Mouse (Mus musculus) thymus, postnatal 36 days (tissue): ENCODE data around the gene Lingo2.

Experiments used
- DNase-seq, 2 experiments: peaks; one replicate each; pipeline ENCODE4 v3.0.0; 2022; ENCODE audit warnings: mixed read lengths in 2 of 2

Gene Lingo2

DNA sequence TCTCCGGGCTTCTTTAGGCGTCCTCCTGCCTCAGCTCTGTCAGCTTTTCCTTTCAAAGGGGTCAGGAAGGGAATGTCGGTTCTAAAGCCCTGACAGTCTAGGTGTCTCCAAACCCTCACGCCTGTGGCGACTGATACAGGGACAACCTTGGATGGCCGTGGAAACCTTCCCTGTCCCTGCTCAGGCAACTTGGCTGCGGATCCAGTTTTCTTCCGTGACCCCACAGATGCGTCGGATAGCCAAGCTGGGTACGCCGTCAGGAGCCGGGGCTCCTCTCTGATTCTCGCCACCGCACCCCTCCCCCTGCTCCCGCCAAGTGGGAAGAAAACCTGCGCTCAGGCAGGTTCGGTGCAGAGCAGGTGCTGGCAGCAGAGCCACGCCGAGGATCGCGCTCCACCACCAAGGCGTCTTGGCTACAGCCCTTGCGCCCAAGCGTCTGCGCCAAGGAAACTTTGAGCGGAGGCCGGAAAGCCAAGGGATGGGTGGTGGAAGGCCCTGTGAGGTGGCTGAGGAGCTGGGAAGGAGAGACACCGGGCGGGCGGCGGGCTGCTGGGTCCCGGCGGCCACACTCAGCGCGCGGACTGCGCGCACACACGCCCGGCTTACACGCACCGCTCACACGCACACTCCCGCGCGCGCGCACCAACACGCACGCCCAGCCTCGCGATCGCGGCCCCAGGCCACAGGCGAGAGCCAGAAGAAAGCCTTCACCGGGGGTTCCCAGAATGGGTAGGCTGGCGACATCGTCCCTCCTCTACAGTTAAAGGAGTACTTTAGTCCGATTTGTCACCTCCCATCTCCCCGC is at the start of gene Lingo2:
Gene Lingo2, minus strand, starts transcription at position 598 of the 805 bp plus-strand sequence.
- DNase-seq: no peak

DNA sequence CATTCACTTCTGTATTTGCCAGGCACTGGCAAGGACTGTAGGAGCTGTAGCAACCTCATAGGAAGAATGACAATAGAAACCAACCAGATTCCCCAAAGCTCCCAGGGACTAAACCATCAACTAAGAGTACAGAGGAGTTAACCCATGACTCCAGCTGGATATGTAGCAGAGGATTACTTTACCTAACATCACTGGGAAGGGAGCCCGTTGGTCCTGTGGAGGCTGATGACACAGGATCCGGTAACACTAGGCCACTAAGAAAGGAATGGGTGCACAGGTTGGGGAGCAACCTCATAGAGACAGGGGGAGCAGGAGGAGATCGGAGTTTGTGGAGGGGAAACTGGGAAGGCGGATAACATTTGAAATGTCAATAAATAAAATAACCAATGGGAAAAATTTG is 21.8 kb upstream of the Lingo2 start:
- DNase-seq: no peak

DNA sequence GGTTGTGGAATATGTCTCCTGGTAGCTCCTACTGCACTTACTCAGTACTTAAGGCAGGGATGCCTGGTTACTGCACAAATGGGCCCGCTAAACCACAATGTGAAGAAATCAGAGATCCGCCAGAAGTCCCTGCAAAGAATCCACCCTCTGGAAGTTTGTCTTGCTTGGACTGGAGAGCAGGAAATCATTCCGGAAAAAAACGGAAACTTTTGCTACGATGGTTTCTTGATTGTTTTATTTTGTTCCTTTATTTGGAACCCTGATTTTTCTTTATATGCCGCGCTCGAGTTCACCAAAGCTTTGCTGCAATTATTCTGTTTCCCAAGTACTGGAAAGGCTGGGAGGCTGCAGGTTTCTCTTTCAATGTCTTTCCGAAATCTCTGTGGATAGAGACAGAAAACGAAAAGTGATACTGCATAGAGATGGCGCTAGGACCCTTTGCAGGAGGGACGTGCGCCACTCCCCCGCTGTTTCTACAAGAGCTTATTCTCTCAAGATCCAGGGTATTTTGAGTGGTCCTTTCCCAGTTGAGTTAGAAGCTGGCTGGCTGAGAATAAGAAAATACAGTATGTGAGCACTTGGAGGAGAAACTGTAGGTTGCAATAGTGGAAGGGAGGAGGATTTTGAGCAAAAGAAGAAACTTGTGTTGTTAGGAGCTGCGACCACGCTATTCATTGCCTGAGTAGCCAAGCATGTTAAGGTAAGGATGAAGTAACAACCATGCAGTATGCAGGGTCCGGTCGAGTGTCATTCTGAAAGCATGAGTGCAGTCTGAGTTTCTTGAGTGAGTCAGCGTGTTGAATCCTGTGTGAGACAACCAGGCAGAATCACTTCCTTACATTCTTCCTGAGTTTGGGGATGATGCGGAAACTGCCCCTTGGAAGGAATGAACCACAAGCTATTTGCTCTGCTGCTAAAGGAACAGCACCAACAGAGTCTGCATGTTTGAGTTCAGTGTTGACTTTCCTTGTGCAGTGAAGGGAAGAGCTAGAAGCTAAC is 1.2 kb upstream of the Lingo2 start:
- no peak for DNase-seq

DNA sequence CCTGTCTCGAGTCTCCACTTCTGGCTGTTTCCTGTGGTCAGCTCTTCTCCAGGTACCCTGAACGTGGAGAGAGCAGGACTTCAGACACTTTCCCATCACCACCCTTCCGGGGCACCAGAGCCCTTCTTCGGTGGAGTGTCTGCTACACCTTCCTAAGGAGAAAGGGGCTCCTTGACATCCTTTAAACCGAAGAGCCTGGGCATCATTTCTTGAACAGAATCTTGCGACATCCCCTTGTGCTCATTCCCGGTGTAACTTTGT is 338 bp upstream of the Lingo2 start:
- DNase-seq: no peak

DNA sequence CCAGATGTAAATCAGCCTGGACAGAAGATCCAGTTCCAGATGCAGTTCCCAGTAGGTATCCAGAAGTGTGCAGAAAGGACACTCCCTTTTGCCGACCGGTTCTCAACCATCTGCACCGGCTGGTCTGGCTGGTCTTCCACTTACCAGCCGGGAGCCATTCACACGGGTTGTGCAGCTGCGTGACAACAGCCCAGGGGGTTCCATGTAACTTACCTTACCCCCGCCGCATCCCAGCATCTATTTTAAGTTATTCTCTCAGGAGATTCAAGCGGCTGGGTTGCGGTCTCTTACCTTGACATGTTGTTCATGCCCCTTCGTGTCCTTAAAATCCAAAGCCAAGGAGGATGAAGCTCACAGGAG is 777 bp downstream of the Lingo2 start:
- DNase-seq: no peak

DNA sequence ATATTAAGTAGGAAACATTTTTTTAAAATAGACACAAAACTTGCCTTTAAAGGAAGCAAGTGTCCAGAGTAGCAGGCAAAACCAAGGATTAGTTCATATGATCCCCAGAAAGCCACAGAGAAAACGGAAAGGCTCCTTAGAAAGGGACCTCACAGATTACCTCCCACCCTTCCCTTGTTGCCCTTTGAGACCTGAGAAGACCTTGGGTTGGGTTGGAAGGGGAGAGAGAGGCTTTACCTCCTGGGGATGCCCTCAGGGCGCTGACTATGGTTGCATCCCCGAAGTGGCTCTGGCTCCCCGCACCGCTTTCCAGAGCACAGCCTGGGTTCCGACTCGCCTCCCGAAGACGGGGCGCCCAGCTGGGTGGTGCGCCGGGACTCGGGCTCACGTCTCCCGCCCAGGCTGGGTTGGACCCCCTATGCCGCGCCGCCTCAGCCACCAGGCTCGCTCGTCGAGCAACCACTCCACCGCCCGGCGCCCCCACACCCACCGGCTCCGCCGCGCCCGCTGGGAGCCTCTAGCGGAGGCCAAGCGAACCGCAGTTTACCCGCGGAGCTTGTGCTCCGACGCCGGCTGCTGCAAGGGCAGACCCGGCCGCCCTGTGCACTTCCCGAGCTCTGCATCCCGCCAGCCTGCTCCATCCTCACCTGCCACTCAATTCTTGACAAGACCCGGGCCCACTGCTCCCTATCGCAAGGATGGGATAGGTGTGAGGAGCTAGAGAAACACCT is 1.4 kb downstream of the Lingo2 start:
- peak in 1 of 2 experiments; percentile 11 for DNase-seq

DNA sequence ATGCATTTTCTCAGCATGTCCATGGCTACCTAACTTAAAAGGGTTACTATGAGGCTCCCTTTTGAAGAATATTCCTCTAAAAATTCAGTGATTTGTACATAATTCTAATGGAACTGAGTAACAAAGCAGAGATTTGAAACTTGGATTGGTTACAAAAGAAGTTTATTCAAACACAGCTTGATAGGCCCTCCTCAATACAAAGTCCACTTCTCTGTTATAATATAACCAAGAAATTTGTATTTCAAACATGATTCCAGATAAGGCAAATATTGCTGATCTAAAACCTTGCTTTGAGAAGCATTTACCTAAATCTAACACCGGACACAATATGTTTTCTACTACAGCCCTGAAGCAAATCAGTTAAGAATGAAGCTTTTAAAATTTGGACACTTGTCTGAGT is 60.7 kb downstream of the Lingo2 start:
- DNase-seq: no peak

DNA sequence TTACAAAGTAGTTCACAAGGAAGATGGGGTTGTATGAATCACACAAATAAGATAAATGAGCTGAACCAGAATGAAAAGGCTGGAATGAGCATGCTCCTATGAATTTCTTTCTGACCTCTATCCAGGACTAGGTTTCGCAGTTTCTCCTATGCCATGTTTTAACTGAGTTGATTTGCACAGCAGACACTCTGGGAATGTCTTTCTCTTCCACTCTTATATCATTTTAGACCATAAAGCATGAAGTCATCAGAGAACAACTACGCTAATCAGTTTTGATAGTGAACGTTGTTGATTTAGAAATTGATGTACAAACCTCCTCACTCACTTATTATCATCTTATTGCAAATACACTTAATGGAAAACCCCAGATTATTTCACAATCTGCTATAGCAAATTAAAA is 61.2 kb downstream of the Lingo2 start:
- no peak for DNase-seq

DNA sequence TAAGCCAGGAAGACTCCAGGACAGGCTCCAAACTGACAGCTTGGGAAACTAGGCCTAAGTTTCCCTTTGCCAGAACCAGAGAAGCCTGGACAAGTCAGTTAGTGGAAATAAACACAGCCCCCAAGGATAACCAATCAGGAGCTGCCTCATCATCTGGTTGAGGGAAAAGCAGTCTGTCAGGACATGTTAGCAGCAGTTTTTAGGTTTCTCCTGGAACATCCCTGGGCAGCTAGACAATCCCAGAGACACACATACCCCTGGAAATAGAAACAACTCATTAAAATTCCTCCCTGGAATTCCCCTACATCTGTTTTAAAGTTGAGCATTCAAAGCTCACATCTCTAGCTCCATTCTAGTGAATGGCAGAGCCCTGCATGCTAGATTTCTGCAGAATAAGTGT is 76.8 kb downstream of the Lingo2 start:
- no peak for DNase-seq

DNA sequence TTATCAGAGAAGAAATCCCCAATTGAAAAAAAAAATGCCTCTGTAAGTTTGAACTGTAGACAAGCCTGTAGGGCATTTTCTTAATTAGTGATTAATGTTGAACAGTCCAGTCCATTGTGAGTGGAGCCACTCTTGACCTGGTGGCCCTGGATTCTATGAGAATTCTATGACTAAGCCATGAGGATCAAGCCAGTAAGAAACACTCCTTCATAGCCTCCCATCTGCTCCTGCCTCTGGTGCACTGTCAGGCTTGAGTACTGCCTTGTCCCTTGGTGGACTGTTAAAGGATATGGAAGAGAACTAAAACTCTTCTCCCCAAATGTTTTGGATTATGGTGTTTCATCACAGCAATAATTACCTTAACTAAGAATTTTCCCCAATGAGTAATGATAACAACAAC is 126.6 kb downstream of the Lingo2 start:
- no peak for DNase-seq

DNA sequence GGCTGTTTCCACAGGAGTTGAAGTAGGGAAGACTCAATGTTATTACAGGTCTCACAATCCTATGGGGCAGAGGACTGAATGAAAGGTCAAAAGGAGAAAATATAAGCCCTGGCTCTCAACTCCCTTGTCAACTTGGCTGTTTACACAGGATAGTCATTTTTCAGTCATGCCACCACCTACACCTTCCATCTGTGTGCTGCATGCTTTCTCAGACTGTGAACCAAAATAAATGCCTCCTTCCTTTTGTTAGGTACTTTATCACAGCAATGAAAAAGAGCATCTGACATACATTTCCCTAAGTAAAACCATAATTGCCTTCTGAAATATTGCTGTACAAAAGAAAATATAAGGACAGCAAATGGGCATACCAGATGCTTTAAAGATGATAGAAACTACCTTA is 129.6 kb downstream of the Lingo2 start:
- no peak for DNase-seq

DNA sequence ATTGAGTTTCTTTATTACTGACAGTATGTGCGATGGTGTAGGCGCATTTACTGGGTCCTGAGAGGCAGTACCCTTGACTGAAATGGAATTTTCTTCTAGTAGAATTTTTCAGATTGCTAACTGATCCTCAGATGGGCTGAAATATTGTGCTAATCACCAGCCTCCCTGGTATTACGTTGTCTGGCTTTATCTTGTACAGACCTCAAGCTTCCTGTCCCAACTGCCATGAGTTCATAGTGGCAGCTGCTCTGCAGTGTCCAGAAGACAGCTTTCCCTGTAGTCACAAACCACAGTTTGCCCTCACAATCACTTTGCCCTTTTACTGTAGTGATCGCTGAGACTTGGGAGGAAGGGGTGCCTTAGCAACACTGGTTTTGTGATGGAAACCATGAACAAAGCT is 176.5 kb downstream of the Lingo2 start:
- no peak for DNase-seq

DNA sequence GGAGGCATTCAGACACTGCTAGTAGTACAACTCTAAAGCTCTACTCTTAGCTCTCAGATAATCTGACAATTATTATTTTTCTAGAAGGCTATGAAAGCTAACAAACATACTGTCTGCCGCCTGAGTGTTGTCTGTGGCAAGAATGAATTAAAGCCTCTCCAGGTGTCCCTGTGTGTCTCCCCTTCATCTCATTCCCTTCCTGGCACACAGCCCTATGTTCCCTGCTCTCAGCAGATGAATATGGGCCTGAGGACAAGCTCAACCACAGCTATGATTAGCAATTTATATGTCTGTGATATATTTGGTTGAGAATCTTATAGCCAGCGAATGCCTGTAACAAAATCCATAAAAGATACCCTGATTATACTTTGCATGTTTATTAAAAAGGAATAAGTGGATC is 220.9 kb downstream of the Lingo2 start:
- no peak for DNase-seq

DNA sequence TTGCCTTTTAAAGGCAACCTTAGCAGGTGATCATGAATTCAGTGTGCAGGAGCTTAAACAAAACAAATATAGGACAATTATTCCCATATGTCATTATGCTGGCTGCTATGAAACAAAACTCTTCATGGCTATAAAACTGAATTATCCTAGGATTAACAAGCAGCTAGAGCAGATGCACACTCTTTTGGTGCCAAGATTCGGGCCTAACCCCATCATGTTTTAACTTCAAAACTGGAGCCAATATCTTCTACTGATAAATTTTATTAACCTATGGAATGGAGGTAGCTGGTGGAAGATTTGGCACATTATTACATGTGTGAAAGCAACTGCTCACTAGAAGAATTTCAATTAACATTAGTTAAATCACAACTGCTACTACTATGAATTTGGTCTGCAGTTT is 235.1 kb downstream of the Lingo2 start:
- DNase-seq: no peak

DNA sequence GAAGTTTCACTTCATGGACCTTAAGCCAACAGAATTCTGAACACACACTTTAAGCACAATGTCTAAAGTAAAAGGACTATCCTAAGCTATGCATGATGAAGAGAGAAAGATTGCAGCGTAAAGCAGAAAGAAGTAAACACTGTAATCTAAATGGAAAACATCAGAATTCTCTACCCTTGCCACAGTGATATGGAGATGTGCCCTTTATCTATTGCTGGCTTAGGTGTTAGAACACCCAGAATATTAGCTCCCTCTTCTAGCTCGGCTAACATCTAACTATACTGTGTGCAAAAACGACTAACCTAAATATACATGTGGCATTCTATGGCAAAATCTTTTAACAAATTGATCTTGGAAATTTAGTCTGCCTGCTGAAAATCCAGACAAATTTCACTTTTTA is 252.7 kb downstream of the Lingo2 start:
- DNase-seq: no peak

DNA sequence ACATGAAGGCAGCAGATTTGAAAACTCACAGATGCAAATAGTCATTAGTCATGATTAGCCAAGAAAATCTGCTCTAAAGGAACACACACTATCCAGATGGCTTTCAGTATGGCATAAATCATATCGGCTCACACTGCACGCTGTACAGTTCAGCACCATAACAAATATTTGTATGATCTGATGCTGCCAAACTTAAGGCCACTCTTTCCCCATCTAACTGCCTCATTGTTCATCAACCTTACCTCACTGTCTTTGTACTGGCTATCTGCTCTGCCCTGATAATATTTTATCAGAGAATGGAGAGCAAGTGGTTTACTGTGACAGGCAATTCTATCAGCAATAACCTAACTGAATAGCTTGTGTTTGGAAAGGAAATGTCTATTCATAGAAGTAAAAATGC is 254.7 kb downstream of the Lingo2 start:
- DNase-seq: no peak

DNA sequence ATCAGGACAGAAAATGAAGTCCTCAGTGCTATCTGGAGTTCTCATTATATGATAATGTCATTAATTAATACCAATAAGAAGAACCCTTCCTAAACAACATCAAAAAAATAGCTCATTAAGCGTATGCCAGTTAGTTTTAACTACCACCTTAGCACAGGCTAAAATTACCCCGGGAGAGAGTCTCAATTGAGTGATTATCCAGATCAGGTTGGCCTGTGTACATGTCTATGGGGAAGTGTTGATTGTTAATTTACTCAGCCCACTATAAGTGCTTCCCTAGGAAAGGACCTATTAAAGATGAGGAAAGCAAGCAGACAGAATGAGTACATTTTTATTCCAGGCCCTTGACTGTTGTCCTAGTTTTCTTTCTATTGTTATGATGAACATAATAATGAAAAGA is 291.6 kb downstream of the Lingo2 start:
- DNase-seq: no peak

DNA sequence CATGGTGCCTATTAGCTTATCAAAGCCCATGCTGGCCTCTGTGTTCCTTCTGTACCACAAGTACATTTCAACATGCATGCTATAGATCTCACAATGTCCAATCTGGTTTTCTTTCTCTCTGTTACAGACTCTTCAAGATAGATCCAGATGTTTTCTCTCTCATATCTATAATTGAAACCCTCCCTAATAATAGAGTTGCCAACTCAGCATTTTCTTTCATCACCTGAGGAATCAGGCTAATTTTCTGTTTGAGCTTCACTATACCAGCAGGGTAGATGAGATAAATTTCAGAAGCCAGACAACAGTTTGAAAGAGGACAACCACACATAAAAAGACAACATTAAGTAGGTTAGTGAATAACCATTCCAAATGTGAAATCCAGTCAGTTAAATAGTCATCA is 303.8 kb downstream of the Lingo2 start:
- no peak for DNase-seq

DNA sequence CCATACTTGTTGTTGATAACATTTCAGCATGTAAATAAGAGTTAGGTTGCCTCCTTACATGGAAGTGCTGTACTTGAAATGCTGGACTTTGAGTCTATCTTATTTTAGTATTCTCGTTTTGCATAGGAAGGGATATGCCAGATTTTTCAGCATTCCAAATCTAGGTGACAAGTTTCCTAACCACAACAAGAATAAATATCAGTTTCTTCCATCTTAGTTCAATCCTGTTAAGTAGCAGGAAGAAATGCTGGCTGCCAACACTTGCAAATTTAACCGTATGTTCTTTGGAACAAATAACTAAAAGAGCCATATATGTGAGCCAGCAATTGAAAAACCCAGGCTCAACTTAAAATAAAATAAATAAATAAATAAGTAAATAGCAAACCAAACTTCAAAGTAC is 315.9 kb downstream of the Lingo2 start:
- no peak for DNase-seq

DNA sequence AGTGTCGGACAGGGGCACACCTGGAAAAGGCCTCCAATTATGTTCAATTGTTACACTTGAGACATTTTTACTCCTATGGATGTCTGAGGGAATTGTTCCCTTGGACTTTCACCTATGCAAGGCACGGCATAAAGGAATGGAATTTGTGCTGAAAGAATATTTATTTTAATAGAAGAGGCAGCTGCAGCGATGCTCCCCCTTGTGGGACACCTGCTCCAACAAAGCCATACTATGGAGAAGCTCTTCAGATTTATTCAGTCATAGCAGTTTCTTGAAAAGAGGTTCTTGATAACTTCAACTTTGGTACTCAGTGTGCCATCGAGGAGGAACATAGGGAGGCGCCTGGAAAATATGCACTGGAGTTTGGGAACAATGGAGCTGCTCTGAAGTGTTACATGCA is 374.7 kb downstream of the Lingo2 start:
- DNase-seq: no peak

DNA sequence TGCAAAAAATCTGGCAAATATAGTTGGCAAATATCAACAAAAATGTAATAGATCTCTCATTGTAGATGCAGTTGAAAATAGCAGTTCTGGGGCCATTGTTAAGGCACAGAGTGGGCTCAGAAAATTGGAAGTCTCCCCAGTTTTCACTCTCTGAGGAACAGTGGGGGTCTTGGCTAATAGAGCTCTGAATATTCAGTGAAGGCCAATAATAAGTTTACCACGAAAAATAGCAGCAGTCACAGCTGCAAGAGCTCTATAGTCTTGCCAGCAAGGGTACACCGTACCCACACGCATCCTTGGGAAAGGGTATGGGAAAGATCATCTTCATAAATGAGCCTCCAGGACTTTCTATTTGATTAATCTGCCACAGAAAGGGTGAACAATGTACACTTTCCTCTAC is 375.3 kb downstream of the Lingo2 start:
- DNase-seq: no peak

DNA sequence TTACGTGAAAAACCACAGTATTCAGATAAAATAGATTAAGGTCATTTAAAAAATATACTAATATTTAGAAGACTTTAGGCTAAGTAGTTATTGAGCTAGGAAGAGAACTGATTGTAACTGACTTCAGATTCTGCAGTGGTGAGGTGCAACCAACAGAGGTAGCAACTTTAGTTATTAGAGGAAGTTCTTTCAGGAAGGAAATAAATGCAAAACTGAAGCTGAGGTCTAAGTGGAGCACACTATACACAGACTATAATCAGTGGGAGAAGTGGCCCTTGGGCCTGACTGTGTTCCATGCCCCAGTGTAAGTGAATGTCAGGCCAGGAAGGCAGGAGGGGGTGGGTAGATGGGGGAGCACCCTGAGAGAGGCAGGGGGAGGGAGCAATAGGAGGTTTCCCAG is 385.0 kb downstream of the Lingo2 start:
- DNase-seq: no peak

DNA sequence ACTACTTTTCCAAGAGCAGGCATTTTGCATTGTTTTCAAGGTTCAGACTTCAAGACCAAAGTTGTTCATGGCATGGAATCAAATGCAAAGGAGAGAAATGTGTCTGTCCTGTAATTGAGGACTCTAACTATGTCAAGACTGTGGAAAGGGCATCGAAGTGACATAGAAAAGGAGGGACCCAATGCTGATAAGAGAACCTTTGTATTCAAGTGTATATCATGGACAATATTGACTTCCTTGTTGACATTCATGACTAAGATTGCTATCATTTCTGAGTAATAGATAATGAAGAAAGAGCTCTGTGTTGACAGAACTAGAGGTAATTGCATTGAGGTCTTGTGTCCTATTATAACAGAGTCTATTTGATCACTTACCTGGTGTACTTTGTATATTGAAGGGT is 390.6 kb downstream of the Lingo2 start:
- no peak for DNase-seq
